Mouse (Mus musculus): ENCODE results near the gene Erh.

Erh gene

DNA sequence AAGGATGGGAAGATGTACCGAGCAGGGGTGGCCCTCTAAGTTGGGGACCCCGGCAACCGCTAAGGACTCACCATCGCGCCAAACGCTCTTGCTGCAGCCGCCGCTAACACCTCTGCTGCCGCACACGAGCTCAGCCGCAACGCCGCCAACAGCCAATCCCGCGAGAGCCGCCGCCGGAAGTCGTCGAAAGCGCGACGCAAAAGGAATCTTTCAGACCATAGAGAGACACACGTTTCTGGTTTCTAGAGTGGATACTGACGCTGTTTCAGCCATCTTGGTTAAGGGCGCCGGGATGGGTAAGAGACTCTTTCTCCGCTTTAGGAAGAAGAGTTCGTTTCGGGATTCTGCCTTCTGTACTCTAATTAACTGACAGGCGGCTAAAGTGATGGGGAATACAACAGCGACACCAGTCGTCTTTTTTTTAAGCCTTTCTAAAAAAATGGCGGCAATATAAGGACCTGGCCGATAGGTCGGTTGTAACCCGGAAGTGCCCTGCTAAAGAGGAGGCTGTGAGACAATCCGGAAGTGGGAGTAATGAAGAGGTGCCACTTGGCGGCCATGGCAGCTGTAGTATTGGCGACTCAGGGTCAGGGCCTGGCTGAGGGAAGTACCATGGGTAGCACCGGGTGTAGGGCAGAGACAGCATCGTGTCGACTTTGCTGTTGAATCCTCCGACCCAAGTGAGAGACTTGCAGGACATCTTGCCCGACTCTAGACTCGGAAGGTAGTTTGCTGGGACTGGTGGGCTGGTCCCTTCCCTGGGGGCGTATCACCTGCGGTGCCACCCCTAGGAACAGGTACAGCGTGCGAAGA, at the start of gene Erh, which contains the start of gene Slc39a9:
Erh (minus strand) TSS at position 649 of the 813 bp plus-strand sequence.
Slc39a9 (plus strand) TSS at position 191 of the 813 bp plus-strand sequence.
- DNase-seq (ENCODE audit: low spot score): peak; percentile 96

GRCm38 (mm10) chr12:80693700-80694099, 49.6 kb upstream of the Erh start:
- no peak for DNase-seq (ENCODE audit: low spot score)

GRCm38 (mm10) chr12:80692269-80692972, 48.3 kb upstream of the Erh start, which contains the start of gene Plekhd1:
Plekhd1 (plus strand) TSS chr12:80692591.
- DNase-seq (ENCODE audit: low spot score): peak; percentile 24

DNA sequence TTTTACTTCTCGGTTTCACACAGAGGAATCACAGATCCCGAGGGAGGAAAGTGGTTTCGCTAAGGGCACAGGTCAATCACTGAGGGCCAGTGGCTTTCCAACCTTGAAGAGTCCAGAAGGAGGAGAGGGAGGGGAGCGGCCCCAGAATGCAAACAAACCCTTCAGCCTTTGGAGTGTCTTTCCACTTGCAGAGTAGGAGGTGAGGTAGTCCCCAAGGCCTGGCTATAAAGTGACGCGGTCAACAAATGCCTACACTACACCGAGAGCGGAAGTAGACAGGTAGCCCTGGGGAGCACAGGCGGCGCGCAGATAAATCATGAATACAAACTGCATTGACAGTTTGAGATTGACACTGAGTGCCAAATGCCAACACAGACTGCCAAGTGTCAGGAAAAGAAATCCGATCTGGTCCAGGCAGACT, 47.5 kb upstream of the Erh start:
- DNase-seq (ENCODE audit: low spot score): no peak

DNA sequence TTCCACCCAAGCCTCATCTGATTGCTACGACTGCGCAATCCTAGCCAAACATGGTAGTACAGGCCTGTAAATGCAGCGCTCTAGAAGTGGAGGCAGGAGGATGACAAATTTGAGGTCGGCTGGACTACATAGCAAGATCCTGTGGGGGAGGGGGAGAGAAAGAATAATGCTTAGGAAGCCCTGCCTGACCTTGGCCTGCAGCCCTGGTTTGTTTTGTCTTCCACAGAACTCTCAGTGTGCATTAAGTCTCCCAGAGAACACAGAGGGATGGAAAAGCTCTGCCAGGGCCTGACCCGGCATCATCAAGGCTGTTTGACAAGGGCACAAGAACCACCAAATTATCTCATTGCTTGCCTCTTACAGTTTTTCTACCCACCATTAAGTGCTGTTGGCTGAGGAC, 45.6 kb upstream of the Erh start:
- no peak for DNase-seq (ENCODE audit: low spot score)

- peak; percentile 45 for DNase-seq (ENCODE audit: low spot score)
Observed at GRCm38 (mm10) chr12:80687788-80688211, 43.7 kb upstream of the Erh start.

- no peak for DNase-seq (ENCODE audit: low spot score)
Observed at GRCm38 (mm10) chr12:80684316-80684715, 40.2 kb upstream of the Erh start.

- DNase-seq (ENCODE audit: low spot score): no peak
Observed at GRCm38 (mm10) chr12:80683554-80683953, 39.4 kb upstream of the Erh start.

- peak; percentile 26 for DNase-seq (ENCODE audit: low spot score)
Observed at GRCm38 (mm10) chr12:80681340-80681739, 37.2 kb upstream of the Erh start.

GRCm38 (mm10) chr12:80673170-80673569, 29.0 kb upstream of the Erh start:
- DNase-seq (ENCODE audit: low spot score): peak; percentile 69

GRCm38 (mm10) chr12:80668391-80668790, 24.2 kb upstream of the Erh start:
- no peak for DNase-seq (ENCODE audit: low spot score)

- DNase-seq (ENCODE audit: low spot score): no peak
Observed at GRCm38 (mm10) chr12:80663935-80664334, 19.8 kb upstream of the Erh start.

GRCm38 (mm10) chr12:80662322-80662721, 18.2 kb upstream of the Erh start:
- DNase-seq (ENCODE audit: low spot score): no peak

DNA sequence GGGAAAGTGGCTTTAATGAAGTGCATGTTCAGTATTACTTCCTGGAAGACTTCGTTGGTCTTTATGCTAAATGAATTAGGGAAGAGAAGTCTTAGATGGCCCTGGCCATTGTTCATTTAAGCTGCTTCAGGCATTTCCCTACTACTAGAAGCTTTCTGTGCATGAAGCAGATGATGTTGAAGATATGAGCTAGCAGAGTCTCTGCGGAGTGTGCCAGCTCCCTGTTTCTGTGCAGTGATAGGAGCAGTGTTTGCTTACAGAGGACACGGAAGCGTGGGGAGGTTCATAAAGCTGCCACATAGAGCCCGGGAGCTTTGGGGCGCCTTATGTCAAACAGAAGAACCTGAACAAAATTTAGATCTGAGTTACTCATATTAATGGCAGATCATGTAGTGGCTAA, 14.5 kb upstream of the Erh start:
- no peak for DNase-seq (ENCODE audit: low spot score)

GRCm38 (mm10) chr12:80654659-80655025, 10.5 kb upstream of the Erh start:
- DNase-seq (ENCODE audit: low spot score): no peak

GRCm38 (mm10) chr12:80653951-80654658, 10.0 kb upstream of the Erh start:
- no peak for DNase-seq (ENCODE audit: low spot score)

DNA sequence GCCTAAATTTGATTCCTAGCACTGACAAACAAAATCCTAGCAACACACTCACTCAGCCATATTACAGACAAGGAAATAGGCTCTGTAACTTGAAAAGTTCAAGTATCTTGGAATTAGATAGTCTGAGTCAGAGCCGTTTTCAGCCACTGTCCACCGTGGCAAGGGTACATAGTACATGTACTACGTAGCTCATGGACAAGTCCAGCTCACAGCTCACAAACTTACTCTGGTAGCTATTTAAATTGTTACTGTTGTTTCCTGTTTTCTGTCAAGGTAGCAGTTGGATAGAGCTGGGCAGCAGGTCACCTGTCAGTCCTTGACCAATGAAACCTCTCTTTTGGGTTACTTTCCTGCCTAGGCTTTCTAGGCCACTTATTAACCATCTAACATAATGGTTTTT, 2.2 kb upstream of the Erh start:
- no peak for DNase-seq (ENCODE audit: low spot score)

GRCm38 (mm10) chr12:80644506-80644868, 346 bp upstream of the Erh start:
- no peak for DNase-seq (ENCODE audit: low spot score)

- peak; percentile 54 for DNase-seq (ENCODE audit: low spot score)
Observed at GRCm38 (mm10) chr12:80642725-80643692, 1.1 kb downstream of the Erh start.

- DNase-seq (ENCODE audit: low spot score): no peak
Observed at GRCm38 (mm10) chr12:80631790-80632189, 12.4 kb downstream of the Erh start.

DNA sequence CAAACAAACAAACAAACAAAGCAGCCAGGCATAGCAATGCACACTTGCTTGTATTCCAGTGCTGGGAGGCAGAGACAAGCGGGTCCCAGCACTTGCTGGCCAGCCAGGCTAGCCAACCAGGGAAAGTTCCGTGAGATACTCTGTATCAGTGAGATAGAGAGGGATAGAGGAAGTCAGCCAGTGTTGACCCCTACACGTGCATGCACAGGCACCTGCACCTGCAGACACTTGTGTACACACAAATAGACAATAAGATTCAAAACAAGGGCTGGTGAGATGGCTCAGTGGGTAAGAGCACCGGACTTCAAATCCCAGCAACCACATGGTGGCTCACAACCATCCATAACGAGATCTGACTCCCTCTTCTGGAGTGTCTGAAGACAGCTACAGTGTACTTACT, 23.6 kb downstream of the Erh start:
- no peak for DNase-seq (ENCODE audit: low spot score)
